Mouse (Mus musculus): Measurements from ENCODE around the gene Myo10. TPM values are rescaled to one million over a fixed set of nuclear protein-coding genes. Genes with fewer than 3 reads are reported as not detected.

Gene Myo10
- polyA plus RNA-seq, 1 experiment from 2014 or later = 30.4 TPM

DNA sequence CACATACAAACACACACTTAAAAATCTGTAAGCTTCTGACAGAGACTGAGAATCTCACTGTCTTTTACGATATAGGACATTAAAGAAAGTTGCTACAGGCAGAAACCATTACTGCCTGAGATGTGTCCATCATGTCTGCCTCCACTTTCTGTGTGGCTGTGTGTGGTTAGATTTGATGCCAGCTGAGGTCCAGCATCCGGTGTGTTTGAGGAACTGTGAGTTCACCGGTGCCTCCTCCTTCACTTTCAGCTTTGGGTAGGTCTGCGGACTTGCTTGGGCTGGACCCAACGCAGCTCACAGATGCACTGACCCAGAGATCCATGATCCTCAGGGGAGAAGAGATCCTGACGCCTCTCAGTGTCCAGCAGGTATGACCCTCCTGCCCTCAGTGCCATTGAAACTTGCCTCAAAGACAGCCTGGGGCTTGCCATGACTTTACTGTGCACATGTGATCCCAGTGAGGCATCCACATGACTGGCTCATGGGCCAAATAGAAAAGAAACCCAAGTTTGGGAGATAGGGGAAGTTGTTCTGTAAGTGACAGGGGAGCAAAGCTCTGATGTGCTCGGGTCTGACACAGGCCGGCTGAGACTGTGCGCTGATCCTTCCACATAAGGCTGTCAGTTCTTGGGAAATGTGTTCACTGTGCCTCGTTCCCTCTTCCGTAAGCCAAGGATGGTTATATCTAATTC is 111.6 kb downstream of the Myo10 start:
- no peak for ATAC-seq (ENCODE audit: insufficient read depth, low FRiP score)
- WGBS = 91% methylated on average over 11 of the region's 11 CpGs
- Histone ChIP-seq H3K9me3 (replicated peaks; ENCODE audit: control insufficient read depth, low read length) (no peaks in the 10 kb centered on the region), H3K27ac (ENCODE audit: low read length) (no peak overlapping the region), H3K36me3 (ENCODE audit: control insufficient read depth, insufficient read depth, low read length) (peaks cover 8% of the 10 kb centered on the region; the same call in 1 of the 2 replicates), H3K27me3 (ENCODE audit: control insufficient read depth, insufficient read depth, low read length) (no peaks in the 10 kb centered on the region), H3K4me2 (ENCODE audit: low read depth, low read length) (no peak overlapping the region), H3K4me1 (ENCODE audit: control insufficient read depth, insufficient read depth, low read length) (no peaks in the 10 kb centered on the region), H3K9ac (ENCODE audit: low read length) (no peak overlapping the region), H3K4me3 (replicated peaks; ENCODE audit: low read length) (no peak overlapping the region)

GRCm38 (mm10) chr15:25736531-25736930 is 114.2 kb downstream of the Myo10 start:
- Histone ChIP-seq H3K4me3 (replicated peaks; ENCODE audit: low read length) (no peak overlapping the region), H3K4me1 (ENCODE audit: control insufficient read depth, insufficient read depth, low read length) (no peaks in the 10 kb centered on the region), H3K9me3 (replicated peaks; ENCODE audit: control insufficient read depth, low read length) (no peaks in the 10 kb centered on the region), H3K4me2 (ENCODE audit: low read depth, low read length) (no peak overlapping the region), H3K27me3 (ENCODE audit: control insufficient read depth, insufficient read depth, low read length) (no peaks in the 10 kb centered on the region), H3K36me3 (ENCODE audit: control insufficient read depth, insufficient read depth, low read length) (peaks cover 8% of the 10 kb centered on the region; the same call in 1 of the 2 replicates), H3K9ac (ENCODE audit: low read length) (no peak overlapping the region), H3K27ac (ENCODE audit: low read length) (no peak overlapping the region)
- ATAC-seq (ENCODE audit: insufficient read depth, low FRiP score) = no peak
- 72% methylated on average over 6 of the region's 6 CpGs for WGBS

- H3K36me3 ChIP-seq (ENCODE audit: control insufficient read depth, insufficient read depth, low read length) = peaks cover 13% of the 10 kb centered on the region; the same call in 1 of the 2 replicates
- H3K27me3 ChIP-seq (ENCODE audit: control insufficient read depth, insufficient read depth, low read length) = no peaks in the 10 kb centered on the region
- no peak overlapping the region for H3K27ac ChIP-seq (ENCODE audit: low read length)
- H3K4me3 ChIP-seq (replicated peaks; ENCODE audit: low read length) = no peak overlapping the region
- no peak overlapping the region for H3K9ac ChIP-seq (ENCODE audit: low read length)
- H3K4me2 ChIP-seq (ENCODE audit: low read depth, low read length) = no peak overlapping the region
- no peak for ATAC-seq (ENCODE audit: insufficient read depth, low FRiP score)
- no peaks in the 10 kb centered on the region for H3K9me3 ChIP-seq (replicated peaks; ENCODE audit: control insufficient read depth, low read length)
- 67% methylated on average over 4 of the region's 4 CpGs for WGBS
- no peaks in the 10 kb centered on the region for H3K4me1 ChIP-seq (ENCODE audit: control insufficient read depth, insufficient read depth, low read length)
Observed at GRCm38 (mm10) chr15:25740271-25740670, 117.9 kb downstream of the Myo10 start.

GRCm38 (mm10) chr15:25742196-25742595 is 119.9 kb downstream of the Myo10 start:
- no peaks in the 10 kb centered on the region for H3K4me1 ChIP-seq (ENCODE audit: control insufficient read depth, insufficient read depth, low read length)
- ATAC-seq (ENCODE audit: insufficient read depth, low FRiP score) = no peak
- H3K27me3 ChIP-seq (ENCODE audit: control insufficient read depth, insufficient read depth, low read length) = no peaks in the 10 kb centered on the region
- WGBS = 87% methylated on average over 13 of the region's 13 CpGs
- no peak overlapping the region for H3K27ac ChIP-seq (ENCODE audit: low read length)
- H3K9me3 ChIP-seq (replicated peaks; ENCODE audit: control insufficient read depth, low read length) = no peaks in the 10 kb centered on the region
- H3K4me2 ChIP-seq (ENCODE audit: low read depth, low read length) = no peak overlapping the region
- 0 out of 2 replicates have a peak, but pooled peaks cover 10% of the 10 kb centered on the region for H3K36me3 ChIP-seq (ENCODE audit: control insufficient read depth, insufficient read depth, low read length)
- no peak overlapping the region for H3K4me3 ChIP-seq (replicated peaks; ENCODE audit: low read length)
- no peak overlapping the region for H3K9ac ChIP-seq (ENCODE audit: low read length)

- ATAC-seq (ENCODE audit: insufficient read depth, low FRiP score) = no peak
- H3K27me3 ChIP-seq (ENCODE audit: control insufficient read depth, insufficient read depth, low read length) = no peaks in the 10 kb centered on the region
- no peak overlapping the region for H3K4me2 ChIP-seq (ENCODE audit: low read depth, low read length)
- H3K36me3 ChIP-seq (ENCODE audit: control insufficient read depth, insufficient read depth, low read length) = no peaks in the 10 kb centered on the region
- WGBS = 51% methylated on average over 11 of the region's 11 CpGs
- H3K4me1 ChIP-seq (ENCODE audit: control insufficient read depth, insufficient read depth, low read length) = 0 out of 2 replicates have a peak, but pooled peaks cover 2% of the 10 kb centered on the region
- H3K9ac ChIP-seq (ENCODE audit: low read length) = no peak overlapping the region
- H3K9me3 ChIP-seq (replicated peaks; ENCODE audit: control insufficient read depth, low read length) = no peaks in the 10 kb centered on the region
- no peak overlapping the region for H3K4me3 ChIP-seq (replicated peaks; ENCODE audit: low read length)
- no peak overlapping the region for H3K27ac ChIP-seq (ENCODE audit: low read length)
Observed at GRCm38 (mm10) chr15:25751510-25751909, 129.2 kb downstream of the Myo10 start.

DNA sequence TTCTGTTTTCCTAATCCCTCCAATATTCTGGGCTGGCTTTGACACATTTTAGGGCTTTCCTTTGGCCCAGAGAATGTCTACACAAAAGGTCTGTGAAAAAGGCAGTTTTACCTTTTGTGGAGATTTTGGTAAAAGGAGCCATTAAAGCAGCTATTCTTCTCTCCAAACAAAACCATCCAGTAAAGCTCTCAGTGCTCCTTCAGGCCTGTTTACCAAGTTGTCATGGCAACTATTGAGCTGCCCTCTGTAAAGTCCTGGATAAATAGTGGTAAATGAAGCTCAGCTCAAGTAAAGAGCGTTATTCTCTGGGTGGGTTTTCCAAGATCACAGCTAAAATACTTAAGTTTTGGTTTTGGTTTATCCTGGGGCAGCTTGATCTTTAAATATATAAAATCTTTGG is 130.3 kb downstream of the Myo10 start:
- WGBS = 47% methylated on average over 1 of the region's 1 CpGs
- H3K27me3 ChIP-seq (ENCODE audit: control insufficient read depth, insufficient read depth, low read length) = no peaks in the 10 kb centered on the region
- H3K4me2 ChIP-seq (ENCODE audit: low read depth, low read length) = no peak overlapping the region
- no peak overlapping the region for H3K4me3 ChIP-seq (replicated peaks; ENCODE audit: low read length)
- no peaks in the 10 kb centered on the region for H3K9me3 ChIP-seq (replicated peaks; ENCODE audit: control insufficient read depth, low read length)
- H3K36me3 ChIP-seq (ENCODE audit: control insufficient read depth, insufficient read depth, low read length) = no peaks in the 10 kb centered on the region
- 0 out of 2 replicates have a peak, but pooled peaks cover 2% of the 10 kb centered on the region for H3K4me1 ChIP-seq (ENCODE audit: control insufficient read depth, insufficient read depth, low read length)
- no peak overlapping the region for H3K9ac ChIP-seq (ENCODE audit: low read length)
- H3K27ac ChIP-seq (ENCODE audit: low read length) = peak overlapping the region; percentile 2; the same call in 1 of the 2 replicates
- ATAC-seq (ENCODE audit: insufficient read depth, low FRiP score) = no peak

DNA sequence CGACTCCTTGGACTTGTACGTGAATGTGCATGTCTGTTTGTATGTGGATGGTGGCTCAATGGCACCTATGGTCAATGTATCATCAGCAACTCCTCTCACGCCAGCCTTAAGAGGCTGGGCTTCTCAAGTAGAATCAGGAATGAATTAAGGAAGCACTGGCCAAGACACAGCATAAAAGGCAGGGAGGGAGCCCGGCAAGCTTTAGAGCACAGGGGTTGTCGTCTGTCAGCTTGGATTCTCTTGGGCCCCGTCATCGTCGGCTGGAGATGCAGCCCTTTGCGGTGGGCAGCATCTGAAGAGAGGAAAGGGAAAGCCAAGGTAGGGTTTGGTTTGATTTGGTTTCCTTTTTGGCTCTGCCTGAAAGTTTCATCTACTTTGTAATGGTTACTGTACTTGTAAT is 130.7 kb downstream of the Myo10 start:
- ATAC-seq (ENCODE audit: insufficient read depth, low FRiP score) = no peak
- H3K36me3 ChIP-seq (ENCODE audit: control insufficient read depth, insufficient read depth, low read length) = no peaks in the 10 kb centered on the region
- H3K27me3 ChIP-seq (ENCODE audit: control insufficient read depth, insufficient read depth, low read length) = no peaks in the 10 kb centered on the region
- WGBS = 50% methylated on average over 9 of the region's 9 CpGs
- H3K27ac ChIP-seq (ENCODE audit: low read length) = 0 out of 2 replicates have a peak overlapping the region, but pooled peaks have one; percentile 21
- peaks cover 5% of the 10 kb centered on the region; the same call in 1 of the 2 replicates for H3K4me1 ChIP-seq (ENCODE audit: control insufficient read depth, insufficient read depth, low read length)
- no peak overlapping the region for H3K4me2 ChIP-seq (ENCODE audit: low read depth, low read length)
- no peaks in the 10 kb centered on the region for H3K9me3 ChIP-seq (replicated peaks; ENCODE audit: control insufficient read depth, low read length)
- no peak overlapping the region for H3K4me3 ChIP-seq (replicated peaks; ENCODE audit: low read length)
- H3K9ac ChIP-seq (ENCODE audit: low read length) = no peak overlapping the region

DNA sequence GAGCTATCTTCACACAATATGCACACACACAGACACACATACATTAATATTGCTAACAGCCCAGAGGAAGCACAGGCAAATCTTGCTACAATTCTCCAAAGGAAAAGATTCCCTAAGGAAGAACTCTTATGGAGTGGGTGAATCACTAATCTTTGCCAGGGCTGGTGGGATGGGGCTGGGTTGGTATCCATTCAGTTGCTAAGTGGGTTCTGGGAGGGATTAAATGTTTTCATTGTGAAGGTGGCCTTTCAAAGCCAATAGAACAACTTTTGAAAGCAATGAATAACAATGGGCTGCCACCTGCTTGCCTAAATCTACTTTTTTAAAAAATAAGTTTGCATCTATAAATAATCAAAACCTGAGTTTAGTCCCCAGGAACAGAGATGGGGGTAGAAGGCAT is 131.6 kb downstream of the Myo10 start:
- H3K27me3 ChIP-seq (ENCODE audit: control insufficient read depth, insufficient read depth, low read length) = no peaks in the 10 kb centered on the region
- no peaks in the 10 kb centered on the region for H3K9me3 ChIP-seq (replicated peaks; ENCODE audit: control insufficient read depth, low read length)
- peaks cover 8% of the 10 kb centered on the region; the same call in 1 of the 2 replicates for H3K4me1 ChIP-seq (ENCODE audit: control insufficient read depth, insufficient read depth, low read length)
- H3K4me2 ChIP-seq (ENCODE audit: low read depth, low read length) = no peak overlapping the region
- H3K27ac ChIP-seq (ENCODE audit: low read length) = no peak overlapping the region
- ATAC-seq (ENCODE audit: insufficient read depth, low FRiP score) = no peak
- H3K4me3 ChIP-seq (replicated peaks; ENCODE audit: low read length) = no peak overlapping the region
- no peak overlapping the region for H3K9ac ChIP-seq (ENCODE audit: low read length)
- H3K36me3 ChIP-seq (ENCODE audit: control insufficient read depth, insufficient read depth, low read length) = no peaks in the 10 kb centered on the region

DNA sequence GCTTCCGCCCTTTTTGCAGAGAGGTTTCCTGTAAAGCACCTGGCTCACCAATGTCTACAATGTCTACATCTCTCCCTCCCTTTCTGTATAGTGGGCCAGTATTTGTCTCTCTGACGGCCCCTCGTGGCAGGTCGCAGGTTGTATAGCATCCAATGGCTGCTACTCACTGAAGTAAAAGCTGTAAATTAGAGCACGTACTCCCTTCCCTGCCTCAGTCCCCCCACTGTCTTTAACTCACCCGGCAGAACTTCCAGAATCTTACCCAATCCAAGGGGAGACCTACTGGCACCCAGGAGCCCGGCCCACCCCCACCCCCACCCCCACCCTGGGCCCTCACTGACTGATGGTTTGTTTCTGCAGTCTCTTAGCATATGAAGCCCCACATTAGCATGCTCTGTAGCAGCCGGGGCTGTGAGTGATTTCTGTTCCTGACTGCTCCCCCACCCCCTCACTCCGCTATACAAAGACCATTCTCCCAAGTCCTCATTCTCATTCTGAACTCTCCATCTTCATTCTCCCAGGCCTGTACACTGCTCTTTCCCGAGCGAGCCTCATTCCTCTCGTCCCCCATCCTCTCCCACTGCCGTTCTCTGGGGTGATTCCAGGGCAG is 132.1 kb downstream of the Myo10 start:
- Histone ChIP-seq H3K9ac (ENCODE audit: low read length) (no peak overlapping the region), H3K36me3 (ENCODE audit: control insufficient read depth, insufficient read depth, low read length) (no peaks in the 10 kb centered on the region), H3K4me1 (ENCODE audit: control insufficient read depth, insufficient read depth, low read length) (peaks cover 8% of the 10 kb centered on the region; the same call in 1 of the 2 replicates), H3K9me3 (replicated peaks; ENCODE audit: control insufficient read depth, low read length) (no peaks in the 10 kb centered on the region), H3K27me3 (ENCODE audit: control insufficient read depth, insufficient read depth, low read length) (no peaks in the 10 kb centered on the region), H3K4me2 (ENCODE audit: low read depth, low read length) (no peak overlapping the region), H3K27ac (ENCODE audit: low read length) (no peak overlapping the region), H3K4me3 (replicated peaks; ENCODE audit: low read length) (no peak overlapping the region)
- WGBS = 43% methylated on average over 13 of the region's 13 CpGs
- ATAC-seq (ENCODE audit: insufficient read depth, low FRiP score) = no peak
